Mouse (Mus musculus) left cerebral cortex, adult 2 months (tissue): ENCODE results near the gene Gm11213. TPM values are rescaled to one million over a fixed set of nuclear protein-coding genes. Genes with fewer than 3 reads are reported as not detected.

Experiments
- DNase-seq, 2 experiments: peaks; one replicate each; pipeline ENCODE4 v3.0.0; 2021 to 2022; ENCODE audit warnings: low spot score in 2 of 2, mixed read lengths in 1 of 2; ENCODE audit errors: extremely low spot score in 1 of 2
- H3K27ac ChIP-seq: fragments of 200-600 bp; 2 replicates; pipeline ENCODE4 v1.8.1; 2022
- H3K4me3 ChIP-seq: fragments of 200-600 bp; 2 replicates; pipeline ENCODE4 v1.8.1; 2022
- CTCF ChIP-seq: fragments of 200-600 bp; IDR thresholded peaks from 2 replicates; pipeline ENCODE4 v1.8.1; 2022; ENCODE audit warnings: antibody characterized with exemption, mild to moderate bottlenecking, moderate library complexity
- intact Hi-C: fragments of 180-260 bp; cut with DNase I; formaldehyde crosslinking; loops from one replicate; pipeline ENCODE4 v1.15.1; 2025
- total RNA-seq, 2 experiments: library from RNA; stranded (reverse); gene quantifications; 2 replicates each; pipeline ENCODE4 v1.2.3; 2021

Gene Gm11213
- total RNA-seq, 2 experiments from 2014 or later, result not detected

- intact Hi-C loops, result loop anchor here (5.0 kb wide), 1 partner anchor 59 kb away; the partner anchor contains the start of gene Whrn
- Histone ChIP-seq H3K27ac (no peak overlapping the region), H3K4me3 (no peak overlapping the region)
- TF ChIP-seq CTCF, result no peak
- DNase-seq, result no peak
These were observed 48.4 kb downstream of the Gm11213 start for GRCm38 (mm10) chr4:63556665-63557064.

- intact Hi-C loops, result loop anchor here (5.0 kb wide), 1 partner anchor 58 kb away; the partner anchor contains the start of gene Whrn
- Histone ChIP-seq H3K27ac (no peak overlapping the region), H3K4me3 (no peak overlapping the region)
- no peak for DNase-seq
- TF ChIP-seq CTCF, result no peak
These were observed 50.0 kb downstream of the Gm11213 start for GRCm38 (mm10) chr4:63555111-63555510.

GRCm38 (mm10) chr4:63554616-63555015 is 50.4 kb downstream of the Gm11213 start:
- no peak for DNase-seq
- TF ChIP-seq CTCF, result no peak
- intact Hi-C loops, result loop anchor here (5.0 kb wide), 1 partner anchor 57 kb away; the partner anchor contains the start of gene Whrn

GRCm38 (mm10) chr4:63553789-63554576 is 51.1 kb downstream of the Gm11213 start:
- H3K27ac ChIP-seq, result no peak overlapping the region
- no peak for TF ChIP-seq CTCF
- no peak overlapping the region for H3K4me3 ChIP-seq
- intact Hi-C loops, result no loop called here
- no peak for DNase-seq

More at GRCm38 (mm10) chr4:63554616-63555015, 50.4 kb downstream of the Gm11213 start:
- Histone ChIP-seq H3K27ac (no peak overlapping the region), H3K4me3 (no peak overlapping the region)

- intact Hi-C loops, result no loop called here
- no peak for TF ChIP-seq CTCF
- DNase-seq, result no peak
These were observed 52.2 kb downstream of the Gm11213 start for GRCm38 (mm10) chr4:63552865-63553264.

GRCm38 (mm10) chr4:63550908-63551307 is 54.2 kb downstream of the Gm11213 start:
- TF ChIP-seq CTCF, result no peak
- no peak for DNase-seq
- no peak overlapping the region for H3K4me3 ChIP-seq
- intact Hi-C loops, result no loop called here
- no peak overlapping the region for H3K27ac ChIP-seq

More at GRCm38 (mm10) chr4:63552865-63553264, 52.2 kb downstream of the Gm11213 start:
- H3K4me3 ChIP-seq, result no peak overlapping the region
- H3K27ac ChIP-seq, result no peak overlapping the region

- DNase-seq, result no peak
- intact Hi-C loops, result loop anchor here (5.0 kb wide), 1 partner anchor 56 kb away; no protein-coding TSS in a partner anchor
- peak; percentile 7 for TF ChIP-seq CTCF
- Histone ChIP-seq H3K27ac (no peak overlapping the region), H3K4me3 (no peak overlapping the region)
These were observed 56.6 kb downstream of the Gm11213 start for GRCm38 (mm10) chr4:63548491-63548890.

- Histone ChIP-seq H3K4me3 (no peak overlapping the region), H3K27ac (no peak overlapping the region)
- TF ChIP-seq CTCF, result no peak
- intact Hi-C loops, result loop anchor here (5.0 kb wide), 1 partner anchor 55 kb away; no protein-coding TSS in a partner anchor
- no peak for DNase-seq
These were observed 57.3 kb downstream of the Gm11213 start for GRCm38 (mm10) chr4:63547799-63548198.

Other genes with a start within 250 kb of the Gm11213 start
- not detected for gene Orm3, start 249.1 kb downstream of the Gm11213 start, total RNA-seq
- gene Orm2, start 242.8 kb downstream of the Gm11213 start, total RNA-seq, result not detected
- 1 to 10 TPM; 3.4 TPM for gene Akna, start 201.9 kb downstream of the Gm11213 start, total RNA-seq
- gene Whrn, start 109.3 kb downstream of the Gm11213 start, total RNA-seq, result 10 to 100 TPM; 45.1 to 53.7 TPM
- gene Atp6v1g1, start 60.5 kb downstream of the Gm11213 start, total RNA-seq, result 100 to 1,000 TPM; 142 to 143 TPM
- 10 to 100 TPM; 10.2 to 11.3 TPM for gene Tmem268, start 46.5 kb downstream of the Gm11213 start, total RNA-seq
- not detected for gene Tex48, start 17.2 kb upstream of the Gm11213 start, total RNA-seq
- gene Gm11214, start 58.1 kb upstream of the Gm11213 start, total RNA-seq, result not detected
- under 1 TPM; 0.23 to 0.29 TPM for gene Tnfsf15, start 139.9 kb upstream of the Gm11213 start, total RNA-seq